Mouse (Mus musculus): ENCODE measurements around the gene Cd5. TPM values are rescaled to one million over a fixed set of nuclear protein-coding genes. Genes with fewer than 3 reads are reported as not detected.

The Cd5 gene
- not detected in 2 replicates for polyA plus RNA-seq (2012)

DNA sequence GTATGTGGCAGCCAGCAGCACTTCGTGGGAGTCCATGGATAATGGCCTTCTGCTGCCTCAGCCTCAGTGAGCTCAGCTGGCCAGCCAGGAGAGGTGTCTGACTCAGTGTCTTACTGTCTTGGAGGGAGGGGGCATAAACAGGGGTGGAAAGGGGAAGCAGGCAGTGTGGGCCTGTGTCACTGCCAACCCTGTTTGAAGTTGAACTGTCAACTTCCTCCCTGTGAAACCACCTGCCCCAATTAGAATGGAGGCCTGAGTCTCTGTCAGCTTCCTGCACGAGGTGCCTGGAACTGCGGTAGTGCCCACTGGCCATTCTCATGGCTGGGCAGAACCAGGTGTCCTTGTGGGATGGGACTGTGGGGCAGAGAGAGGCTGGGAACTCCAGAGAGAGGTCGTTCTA lies at the start of gene Cd5:
TSS of gene Cd5 (minus strand) at position 192 of the 400 bp plus-strand sequence.
- Histone ChIP-seq H3K4me3 (replicated peaks) (no peak within 1 kb of the TSS), H3K27me3 (ENCODE audit: control insufficient read depth) (no peaks in the 10 kb centered on the region; the same call in 1 of the 2 replicates), H3K36me3 (ENCODE audit: control insufficient read depth) (no peaks in the 10 kb centered on the region), H3K9me3 (ENCODE audit: control insufficient read depth, low read length) (no peaks in the 10 kb centered on the region), H3K4me1 (ENCODE audit: control insufficient read depth) (no peaks in the 10 kb centered on the region)
- TF ChIP-seq GATA1 (IDR thresholded peaks at IDR 0.05; ENCODE audit: low read length) (no peak), TAL1 (IDR thresholded peaks at IDR 0.05; ENCODE audit: low read length) (no peak)

DNA sequence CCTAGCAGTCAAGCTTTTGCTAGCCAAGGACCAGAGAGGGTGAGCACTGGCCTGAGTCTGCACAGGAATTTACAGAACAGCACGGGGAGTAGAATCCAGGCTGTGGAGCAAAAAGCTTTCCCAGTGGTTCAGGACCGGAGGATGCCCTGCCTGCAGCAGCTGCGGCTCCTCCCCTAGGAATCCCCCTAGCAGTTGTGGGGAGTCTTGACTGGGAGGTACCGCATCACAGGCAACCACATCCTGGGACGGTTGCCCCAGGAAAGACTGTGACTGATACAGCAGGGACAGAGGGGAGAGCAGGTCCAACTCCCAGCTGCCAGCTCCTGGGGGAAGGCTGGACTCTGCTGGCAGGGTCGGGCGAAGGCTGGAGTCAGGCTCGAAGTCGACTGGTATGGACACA lies 49.4 kb upstream of the Cd5 start:
- Histone ChIP-seq H3K4me3 (replicated peaks) (no peak overlapping the region), H3K9me3 (ENCODE audit: control insufficient read depth, low read length) (no peaks in the 10 kb centered on the region), H3K36me3 (ENCODE audit: control insufficient read depth) (no peaks in the 10 kb centered on the region), H3K4me1 (ENCODE audit: control insufficient read depth) (no peaks in the 10 kb centered on the region), H3K27me3 (ENCODE audit: control insufficient read depth) (no peaks in the 10 kb centered on the region)
- no peak for TF ChIP-seq TAL1 (IDR thresholded peaks at IDR 0.05; ENCODE audit: low read length)
- TF ChIP-seq GATA1 (IDR thresholded peaks at IDR 0.05; ENCODE audit: low read length) = no peak

DNA sequence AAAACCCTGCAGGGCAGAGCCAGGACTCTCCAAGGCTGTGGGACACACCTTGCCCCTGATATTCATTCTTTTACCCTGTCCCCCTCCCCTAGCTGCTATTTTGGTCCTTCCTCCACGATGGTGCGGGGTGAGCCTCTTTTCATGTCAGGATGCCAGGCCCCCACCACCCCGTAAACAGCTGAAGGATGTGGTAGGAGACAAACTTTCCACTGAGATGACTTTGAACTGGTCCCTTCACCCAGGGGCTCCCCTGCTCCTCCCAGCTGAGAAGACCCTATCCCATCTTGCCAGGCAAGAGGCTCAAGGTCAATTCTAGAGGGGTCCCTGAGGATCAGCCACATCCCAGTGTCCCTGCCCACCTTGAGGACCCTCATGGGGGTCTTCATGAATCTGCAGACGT lies 48.6 kb upstream of the Cd5 start:
- no peak for TF ChIP-seq GATA1 (IDR thresholded peaks at IDR 0.05; ENCODE audit: low read length)
- TF ChIP-seq TAL1 (IDR thresholded peaks at IDR 0.05; ENCODE audit: low read length) = no peak
- Histone ChIP-seq H3K4me3 (replicated peaks) (no peak overlapping the region), H3K9me3 (ENCODE audit: control insufficient read depth, low read length) (no peaks in the 10 kb centered on the region), H3K4me1 (ENCODE audit: control insufficient read depth) (no peaks in the 10 kb centered on the region), H3K27me3 (ENCODE audit: control insufficient read depth) (no peaks in the 10 kb centered on the region), H3K36me3 (ENCODE audit: control insufficient read depth) (no peaks in the 10 kb centered on the region)

DNA sequence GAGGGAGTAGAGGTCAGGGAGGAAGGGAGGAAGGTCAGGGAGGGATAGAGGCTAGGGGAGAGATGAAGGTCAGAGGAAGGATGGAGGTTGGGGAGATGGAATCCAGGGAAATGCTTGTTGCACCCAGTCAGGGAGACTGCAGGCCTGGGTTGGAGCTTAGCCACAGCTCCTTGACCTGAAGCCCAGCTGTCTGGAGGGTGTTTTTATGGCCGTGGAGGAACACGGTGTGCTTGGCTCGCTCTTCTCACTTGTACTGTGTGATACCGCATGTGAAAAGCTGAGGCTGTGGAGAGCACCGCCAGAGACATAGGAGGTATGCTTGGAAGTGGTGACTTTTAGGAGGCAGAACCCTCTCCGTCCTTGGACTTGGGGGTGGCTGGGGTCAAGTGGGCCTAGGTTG lies 48.0 kb upstream of the Cd5 start:
- H3K27me3 ChIP-seq (ENCODE audit: control insufficient read depth) = no peaks in the 10 kb centered on the region
- TF ChIP-seq GATA1 (IDR thresholded peaks at IDR 0.05; ENCODE audit: low read length) = no peak
- TF ChIP-seq TAL1 (IDR thresholded peaks at IDR 0.05; ENCODE audit: low read length) = no peak
- H3K36me3 ChIP-seq (ENCODE audit: control insufficient read depth) = no peaks in the 10 kb centered on the region
- no peaks in the 10 kb centered on the region for H3K4me1 ChIP-seq (ENCODE audit: control insufficient read depth)
- no peak overlapping the region for H3K4me3 ChIP-seq (replicated peaks)
- H3K9me3 ChIP-seq (ENCODE audit: control insufficient read depth, low read length) = no peaks in the 10 kb centered on the region

GRCm38 (mm10) chr19:10784796-10785459 lies 46.1 kb upstream of the Cd5 start:
- Histone ChIP-seq H3K27me3 (ENCODE audit: control insufficient read depth) (no peaks in the 10 kb centered on the region), H3K4me3 (replicated peaks) (no peak overlapping the region), H3K36me3 (ENCODE audit: control insufficient read depth) (no peaks in the 10 kb centered on the region), H3K9me3 (ENCODE audit: control insufficient read depth, low read length) (no peaks in the 10 kb centered on the region), H3K4me1 (ENCODE audit: control insufficient read depth) (no peaks in the 10 kb centered on the region)
- TF ChIP-seq GATA1 (IDR thresholded peaks at IDR 0.05; ENCODE audit: low read length) (no peak), TAL1 (IDR thresholded peaks at IDR 0.05; ENCODE audit: low read length) (no peak)

- Histone ChIP-seq H3K4me3 (replicated peaks) (no peak overlapping the region), H3K36me3 (ENCODE audit: control insufficient read depth) (no peaks in the 10 kb centered on the region), H3K4me1 (ENCODE audit: control insufficient read depth) (no peaks in the 10 kb centered on the region), H3K27me3 (ENCODE audit: control insufficient read depth) (no peaks in the 10 kb centered on the region), H3K9me3 (ENCODE audit: control insufficient read depth, low read length) (no peaks in the 10 kb centered on the region)
- TF ChIP-seq TAL1 (IDR thresholded peaks at IDR 0.05; ENCODE audit: low read length) (no peak), GATA1 (IDR thresholded peaks at IDR 0.05; ENCODE audit: low read length) (no peak)
Measured at GRCm38 (mm10) chr19:10784061-10784460, 45.3 kb upstream of the Cd5 start.

GRCm38 (mm10) chr19:10783168-10783567 lies 44.4 kb upstream of the Cd5 start:
- no peak for TF ChIP-seq TAL1 (IDR thresholded peaks at IDR 0.05; ENCODE audit: low read length)
- no peak for TF ChIP-seq GATA1 (IDR thresholded peaks at IDR 0.05; ENCODE audit: low read length)
- Histone ChIP-seq H3K4me1 (ENCODE audit: control insufficient read depth) (no peaks in the 10 kb centered on the region), H3K36me3 (ENCODE audit: control insufficient read depth) (no peaks in the 10 kb centered on the region), H3K9me3 (ENCODE audit: control insufficient read depth, low read length) (no peaks in the 10 kb centered on the region), H3K27me3 (ENCODE audit: control insufficient read depth) (no peaks in the 10 kb centered on the region), H3K4me3 (replicated peaks) (no peak overlapping the region)

- Histone ChIP-seq H3K36me3 (ENCODE audit: control insufficient read depth) (no peaks in the 10 kb centered on the region), H3K4me3 (replicated peaks) (no peak overlapping the region), H3K9me3 (ENCODE audit: control insufficient read depth, low read length) (no peaks in the 10 kb centered on the region), H3K4me1 (ENCODE audit: control insufficient read depth) (no peaks in the 10 kb centered on the region), H3K27me3 (ENCODE audit: control insufficient read depth) (no peaks in the 10 kb centered on the region)
- TF ChIP-seq TAL1 (IDR thresholded peaks at IDR 0.05; ENCODE audit: low read length) = no peak
- TF ChIP-seq GATA1 (IDR thresholded peaks at IDR 0.05; ENCODE audit: low read length) = no peak
Measured at GRCm38 (mm10) chr19:10781641-10782040, 42.8 kb upstream of the Cd5 start.

GRCm38 (mm10) chr19:10776906-10777305 lies 38.1 kb upstream of the Cd5 start:
- no peak for TF ChIP-seq TAL1 (IDR thresholded peaks at IDR 0.05; ENCODE audit: low read length)
- no peak for TF ChIP-seq GATA1 (IDR thresholded peaks at IDR 0.05; ENCODE audit: low read length)
- Histone ChIP-seq H3K4me3 (replicated peaks) (no peak overlapping the region), H3K9me3 (ENCODE audit: control insufficient read depth, low read length) (no peaks in the 10 kb centered on the region), H3K4me1 (ENCODE audit: control insufficient read depth) (no peaks in the 10 kb centered on the region), H3K36me3 (ENCODE audit: control insufficient read depth) (no peaks in the 10 kb centered on the region), H3K27me3 (ENCODE audit: control insufficient read depth) (no peaks in the 10 kb centered on the region)

GRCm38 (mm10) chr19:10774141-10774540 lies 35.3 kb upstream of the Cd5 start:
- TF ChIP-seq GATA1 (IDR thresholded peaks at IDR 0.05; ENCODE audit: low read length) = no peak
- TF ChIP-seq TAL1 (IDR thresholded peaks at IDR 0.05; ENCODE audit: low read length) = no peak
- Histone ChIP-seq H3K4me1 (ENCODE audit: control insufficient read depth) (no peaks in the 10 kb centered on the region), H3K27me3 (ENCODE audit: control insufficient read depth) (no peaks in the 10 kb centered on the region), H3K36me3 (ENCODE audit: control insufficient read depth) (no peaks in the 10 kb centered on the region), H3K4me3 (replicated peaks) (no peak overlapping the region), H3K9me3 (ENCODE audit: control insufficient read depth, low read length) (no peaks in the 10 kb centered on the region)

Measured in erythroblast, embryonic 14.5 days (primary cell).